Mouse (Mus musculus) heart, adult 11 months (tissue): ENCODE data around the gene Trap1a.
"Not testable (repeated sequence)": the region's sequence is repeated elsewhere in the genome, so short reads cannot be mapped to it uniquely, and the experiment has no call there.

Experiments used
- DNase-seq: peaks from one replicate; pipeline ENCODE4 v3.0.0; 2022

The Trap1a gene

GRCm38 (mm10) chrX:139333263-139333994 is at the start of gene Trap1a:
TSS of gene Trap1a (plus strand) at chrX:139333683.
- no peak for DNase-seq

- no peak for DNase-seq
Observed at GRCm38 (mm10) chrX:139293114-139293513, 40.4 kb upstream of the Trap1a start.

- no peak for DNase-seq
Observed at GRCm38 (mm10) chrX:139295325-139295724, 38.2 kb upstream of the Trap1a start.

GRCm38 (mm10) chrX:139317356-139317755 is 16.1 kb upstream of the Trap1a start:
- not testable (repeated sequence) for DNase-seq

GRCm38 (mm10) chrX:139332583-139332982 is 900 bp upstream of the Trap1a start:
- DNase-seq, result no peak

GRCm38 (mm10) chrX:139334504-139335418 is 1.3 kb downstream of the Trap1a start:
- peak; percentile 24 for DNase-seq

- no peak for DNase-seq
Observed at GRCm38 (mm10) chrX:139335419-139336074, 2.1 kb downstream of the Trap1a start.

GRCm38 (mm10) chrX:139339553-139339952 is 6.1 kb downstream of the Trap1a start:
- no peak for DNase-seq

GRCm38 (mm10) chrX:139341185-139341584 is 7.7 kb downstream of the Trap1a start:
- DNase-seq, result no peak

GRCm38 (mm10) chrX:139352192-139352772 is 18.8 kb downstream of the Trap1a start:
- DNase-seq, result no peak

GRCm38 (mm10) chrX:139357639-139358260 is 24.3 kb downstream of the Trap1a start:
- no peak for DNase-seq

GRCm38 (mm10) chrX:139358361-139358760 is 24.9 kb downstream of the Trap1a start:
- no peak for DNase-seq

- no peak for DNase-seq
Observed at GRCm38 (mm10) chrX:139366837-139367528, 33.5 kb downstream of the Trap1a start.

- DNase-seq, result no peak
Observed at GRCm38 (mm10) chrX:139367529-139367908, 34.0 kb downstream of the Trap1a start.

GRCm38 (mm10) chrX:139369122-139369521 is 35.6 kb downstream of the Trap1a start:
- no peak for DNase-seq

GRCm38 (mm10) chrX:139372665-139373064 is 39.2 kb downstream of the Trap1a start:
- DNase-seq, result no peak
